Mouse (Mus musculus) liver, embryonic 14.5 days (tissue): ENCODE data around the gene Fgfr2. TPM values are rescaled to one million over a fixed set of nuclear protein-coding genes. Genes with fewer than 3 reads are reported as not detected.

ENCODE experiments used
- ATAC-seq: fragments of 200-750 bp; cut with Nextera tagmentation; 2 replicates; pipeline ENCODE4 v1.8.0; 2017; ENCODE audit warnings: moderate number of reproducible peaks, mild to moderate bottlenecking, moderate library complexity; ENCODE audit not compliant: insufficient read depth
- DNase-seq, 3 experiments: peaks; one replicate each; pipeline ENCODE4 v3.0.0-alpha.2; 2012 to 2013; ENCODE audit warnings: low read depth in 3 of 3, low spot score in 3 of 3
- H3K27ac ChIP-seq: fragments of 300-500 bp; sonication (generic); 2 replicates; pipeline ENCODE4 v1.5.1; 2014; ENCODE audit warnings: moderate library complexity, mild to moderate bottlenecking, control low read depth, inconsistent platforms
- H3K27me3 ChIP-seq: fragments of 300-500 bp; sonication (generic); 2 replicates; pipeline ENCODE4 v1.6.1; 2014; ENCODE audit warnings: mild to moderate bottlenecking, low read length, moderate library complexity; ENCODE audit not compliant: control insufficient read depth, insufficient read depth
- H3K36me3 ChIP-seq: fragments of 300-500 bp; sonication (generic); replicated peaks from 2 replicates; pipeline ENCODE4 v1.6.1; 2014; ENCODE audit warnings: low read depth; ENCODE audit not compliant: control insufficient read depth, insufficient read depth
- H3K4me1 ChIP-seq, 2 experiments: fragments of 200-500 bp in 1 of 2; fragments of 300-500 bp in 1 of 2; sonication (generic) in 1 of 2; replicated peaks; 2 replicates each; pipeline ENCODE4 v1.6.1; 2012 to 2014; ENCODE audit warnings: antibody characterized with exemption in 1 of 2, inconsistent platforms in 1 of 2, low read length in 1 of 2; ENCODE audit not compliant: control insufficient read depth in 2 of 2, insufficient read depth in 2 of 2
- H3K4me2 ChIP-seq: fragments of 300-500 bp; sonication (generic); 2 replicates; pipeline ENCODE4 v1.6.1; 2014; ENCODE audit warnings: low read depth, mild to moderate bottlenecking, control low read depth, moderate library complexity
- H3K4me3 ChIP-seq, 2 experiments: fragments of 200-500 bp in 1 of 2; fragments of 300-500 bp in 1 of 2; sonication (generic) in 1 of 2; 2 replicates each; pipeline ENCODE4 v1.5.1; 2012 to 2014; ENCODE audit warnings: low read depth in 2 of 2, low read length in 2 of 2, mild to moderate bottlenecking in 2 of 2, control low read depth in 1 of 2, inconsistent platforms in 1 of 2, moderate library complexity in 1 of 2; ENCODE audit not compliant: insufficient read depth in 1 of 2
- H3K9ac ChIP-seq: fragments of 300-500 bp; sonication (generic); replicated peaks from 2 replicates; pipeline ENCODE4 v1.6.1; 2014; ENCODE audit warnings: mild to moderate bottlenecking, control low read depth, moderate library complexity
- H3K9me3 ChIP-seq: fragments of 300-500 bp; sonication (generic); 2 replicates; pipeline ENCODE4 v1.6.1; 2016; ENCODE audit warnings: low read length, mixed read lengths; ENCODE audit not compliant: control insufficient read depth
- CTCF ChIP-seq: IDR thresholded peaks from 2 replicates; pipeline ENCODE4 v1.5.1; 2016; ENCODE audit warnings: antibody characterized with exemption, low read depth, control low read depth
- EP300 ChIP-seq: IDR thresholded peaks from 2 replicates; pipeline ENCODE4 v1.6.1; 2016; ENCODE audit warnings: antibody characterized with exemption, low read depth
- WGBS: fragments of 180-500 bp; shearing (Covaris S2); extraction: QIAGEN DNeasy Blood & Tissue Kit; methylation state at CpG from one replicate; pipeline ENCODE4 v1.1.7; 2014; ENCODE audit not compliant: insufficient replicate concordance; 5-methylcytosine and 5-hydroxymethylcytosine counted together
- polyA plus RNA-seq, 2 experiments: library from polyadenylated mRNA; depleted of rRNA in 1 of 2; stranded (reverse) in 1 of 2; unstranded in 1 of 2; fragments of >200 nt; fragmentation: Nextera tagmentation in 1 of 2; extraction: Ambion mirVana in 1 of 2; gene quantifications; 2 replicates each; pipeline versions ENCODE4 v1.2.1 to v1.2.3; 2012 to 2014

Fgfr2 gene
- polyA plus RNA-seq, 2 experiments: 7.9 to 8.8 TPM

DNA sequence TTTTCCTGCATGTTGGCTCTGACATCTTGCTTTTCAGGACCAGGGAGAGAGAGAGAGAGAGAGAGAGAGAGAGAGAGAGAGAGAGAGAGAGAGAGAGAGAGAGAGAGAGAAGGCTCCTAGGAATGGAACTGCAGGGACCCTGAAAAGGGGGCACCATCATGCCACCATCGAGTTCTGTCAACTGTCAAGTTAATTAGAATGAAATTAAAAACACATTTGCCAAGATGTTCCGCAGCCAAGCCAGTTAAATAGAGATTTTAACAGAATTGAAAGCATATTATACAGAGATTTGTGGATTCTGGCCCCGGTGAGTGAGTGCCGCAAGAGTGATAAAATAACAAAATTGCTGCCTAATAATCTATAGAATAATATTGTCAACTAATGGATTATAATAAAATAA is 1400.8 kb downstream of the Fgfr2 start:
- no peak for TF ChIP-seq EP300
- TF ChIP-seq CTCF: no peak
- ATAC-seq (no peak), DNase-seq (no peak)
- Histone ChIP-seq H3K9ac (no peak overlapping the region), H3K4me1 (no peaks in the 10 kb centered on the region), H3K27me3 (no peaks in the 10 kb centered on the region), H3K4me3 (no peak overlapping the region), H3K27ac (no peak overlapping the region), H3K36me3 (no peaks in the 10 kb centered on the region), H3K4me2 (no peak overlapping the region), H3K9me3 (no peaks in the 10 kb centered on the region)
- 56% methylated on average over 4 of the region's 4 CpGs for WGBS

DNA sequence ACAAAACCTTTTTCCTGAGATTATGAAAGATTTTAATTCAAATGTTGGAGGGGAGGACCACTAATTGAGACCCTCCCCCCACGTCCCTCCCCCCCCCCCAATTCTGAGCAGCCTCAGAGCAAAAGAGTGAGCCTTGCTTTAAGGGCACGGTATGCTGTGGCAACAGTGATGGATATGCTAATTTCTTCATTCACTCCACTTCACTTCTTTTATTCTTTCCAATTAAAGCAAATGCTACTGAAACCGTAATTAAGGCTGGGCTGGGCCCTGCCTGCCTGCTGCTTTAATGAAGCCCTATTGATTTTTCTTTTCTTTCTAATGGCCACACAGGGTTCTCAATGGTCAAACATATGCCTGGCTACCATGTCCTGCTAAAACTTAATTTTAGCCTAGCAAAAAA is 1404.9 kb downstream of the Fgfr2 start:
- Histone ChIP-seq H3K9me3 (no peaks in the 10 kb centered on the region), H3K4me2 (no peak overlapping the region), H3K9ac (no peak overlapping the region), H3K27ac (no peak overlapping the region), H3K4me3 (no peak overlapping the region), H3K27me3 (no peaks in the 10 kb centered on the region), H3K4me1 (no peaks in the 10 kb centered on the region), H3K36me3 (no peaks in the 10 kb centered on the region)
- ATAC-seq (no peak), DNase-seq (no peak)
- TF ChIP-seq EP300 (no peak), CTCF (no peak)
- WGBS: 48% methylated on average over 3 of the region's 3 CpGs

DNA sequence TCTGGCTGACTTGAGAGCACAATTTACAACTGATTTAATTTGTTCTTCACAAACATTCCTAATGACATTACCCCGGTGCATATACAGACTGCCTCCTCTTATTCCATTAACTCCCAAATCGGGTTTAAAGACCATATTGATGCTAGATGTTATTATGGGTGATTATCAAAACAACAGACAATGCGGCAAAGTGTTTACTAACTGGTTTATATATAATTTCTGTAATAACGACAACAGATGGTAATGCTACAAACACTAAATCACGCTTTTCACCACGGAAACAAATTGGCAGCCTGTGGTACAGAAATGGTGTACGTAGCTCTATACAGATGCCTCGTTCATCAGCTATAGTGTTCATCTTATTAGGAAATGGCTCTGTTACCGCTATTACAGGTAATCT is 1410.1 kb downstream of the Fgfr2 start:
- no peak overlapping the region for H3K27ac ChIP-seq
- no peaks in the 10 kb centered on the region for H3K27me3 ChIP-seq
- H3K9ac ChIP-seq: no peak overlapping the region
- no peak overlapping the region for H3K4me2 ChIP-seq
- TF ChIP-seq CTCF (no peak), EP300 (no peak)
- no peaks in the 10 kb centered on the region for H3K9me3 ChIP-seq
- 74% methylated on average over 9 of the region's 9 CpGs for WGBS
- DNase-seq (no peak), ATAC-seq (no peak)
- H3K4me1 ChIP-seq: no peaks in the 10 kb centered on the region
- H3K4me3 ChIP-seq: no peak overlapping the region
- H3K36me3 ChIP-seq: no peaks in the 10 kb centered on the region

DNA sequence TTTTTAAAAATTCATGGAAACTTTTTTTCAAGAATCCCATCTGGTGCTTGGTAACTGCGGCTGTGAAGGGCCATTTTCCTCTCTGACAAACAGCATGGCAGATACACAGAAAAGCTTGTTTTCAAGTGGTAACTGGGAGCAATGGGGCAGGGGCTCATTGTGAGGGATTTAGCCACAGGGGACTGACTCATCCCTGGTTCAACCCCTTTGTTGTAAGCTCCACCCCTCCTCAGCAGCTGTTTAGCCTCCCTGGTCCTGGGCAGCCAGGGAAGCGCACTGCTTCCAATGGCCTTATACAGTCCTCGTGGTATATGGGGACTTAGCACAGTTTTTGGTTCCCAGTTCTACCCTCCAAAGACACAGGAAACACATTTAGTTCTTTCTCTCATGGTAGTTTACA is 1426.3 kb downstream of the Fgfr2 start:
- Histone ChIP-seq H3K9ac (no peak overlapping the region), H3K9me3 (no peaks in the 10 kb centered on the region), H3K4me1 (no peaks in the 10 kb centered on the region), H3K27ac (no peak overlapping the region), H3K4me2 (no peak overlapping the region), H3K4me3 (no peak overlapping the region), H3K36me3 (no peaks in the 10 kb centered on the region), H3K27me3 (no peaks in the 10 kb centered on the region)
- no peak for TF ChIP-seq CTCF
- TF ChIP-seq EP300: no peak
- DNase-seq (no peak), ATAC-seq (no peak)
- 32% methylated on average over 3 of the region's 3 CpGs for WGBS

DNA sequence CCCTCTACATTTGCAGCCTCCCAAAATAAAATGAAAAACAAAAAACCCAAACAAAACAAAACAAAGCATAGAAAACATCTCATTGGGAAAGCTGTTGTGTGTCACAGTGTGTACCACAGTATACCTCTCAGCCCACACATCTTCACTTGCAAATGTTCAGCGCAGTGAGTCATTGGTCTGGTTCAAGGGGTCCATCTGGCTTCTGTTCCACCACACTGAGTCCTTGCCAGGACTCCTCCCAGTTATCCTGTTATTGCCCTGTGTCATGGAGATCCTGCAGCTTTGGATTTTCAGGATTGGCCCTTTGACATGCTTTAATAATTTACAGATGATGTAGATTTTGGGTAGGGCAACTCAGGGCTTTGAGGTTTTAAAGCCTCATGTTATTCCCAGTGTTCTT is 1435.8 kb downstream of the Fgfr2 start:
- TF ChIP-seq CTCF (no peak), EP300 (no peak)
- ATAC-seq (no peak), DNase-seq (no peak)
- Histone ChIP-seq H3K27ac (no peak overlapping the region), H3K27me3 (no peaks in the 10 kb centered on the region), H3K4me2 (no peak overlapping the region), H3K4me1 (no peaks in the 10 kb centered on the region), H3K4me3 (no peak overlapping the region), H3K9me3 (no peaks in the 10 kb centered on the region), H3K36me3 (no peaks in the 10 kb centered on the region), H3K9ac (no peak overlapping the region)
- WGBS: 65% methylated on average over 1 of the region's 1 CpGs
